Mouse (Mus musculus) forebrain, embryonic 15.5 days (tissue): ENCODE data around the gene Gldc. TPM values are rescaled to one million over a fixed set of nuclear protein-coding genes. Genes with fewer than 3 reads are reported as not detected.
"Not testable (repeated sequence)": the region's sequence is repeated elsewhere in the genome, so short reads cannot be mapped to it uniquely, and the experiment has no call there.

Experiments used
- ATAC-seq: fragments of 200-750 bp; cut with Nextera tagmentation; replicated peaks from 2 replicates; pipeline ENCODE4 v1.8.0; 2017; ENCODE audit warnings: mild to moderate bottlenecking, moderate TSS enrichment, moderate library complexity
- H3K27ac ChIP-seq: fragments of 300-500 bp; sonication (generic); replicated peaks from 2 replicates; pipeline ENCODE4 v1.5.1; 2015; ENCODE audit warnings: mild to moderate bottlenecking, inconsistent platforms
- H3K27me3 ChIP-seq: fragments of 300-500 bp; sonication (generic); 2 replicates; pipeline ENCODE4 v1.6.1; 2015; ENCODE audit warnings: inconsistent platforms
- H3K36me3 ChIP-seq: fragments of 300-500 bp; sonication (generic); 2 replicates; pipeline ENCODE4 v1.6.1; 2015; ENCODE audit warnings: mild to moderate bottlenecking, inconsistent platforms
- H3K4me1 ChIP-seq: fragments of 300-500 bp; sonication (generic); 2 replicates; pipeline ENCODE4 v1.6.1; 2015; ENCODE audit warnings: inconsistent platforms
- H3K4me2 ChIP-seq: fragments of 300-500 bp; sonication (generic); replicated peaks from 2 replicates; pipeline ENCODE4 v1.6.1; 2015; ENCODE audit warnings: mild to moderate bottlenecking, inconsistent platforms
- H3K4me3 ChIP-seq: fragments of 300-500 bp; sonication (generic); 2 replicates; pipeline ENCODE4 v1.5.1; 2015; ENCODE audit warnings: mild to moderate bottlenecking, inconsistent platforms
- H3K9ac ChIP-seq: fragments of 300-500 bp; sonication (generic); replicated peaks from 2 replicates; pipeline ENCODE4 v1.6.1; 2015; ENCODE audit warnings: mild to moderate bottlenecking, inconsistent platforms
- H3K9me3 ChIP-seq: fragments of 300-500 bp; sonication (generic); 2 replicates; pipeline ENCODE4 v1.6.1; 2016; ENCODE audit warnings: inconsistent platforms
- WGBS: fragments of 180-500 bp; shearing (Covaris S2); methylation state at CpG from one replicate; pipeline ENCODE4 v1.1.7; 2015; ENCODE audit warnings: mixed read lengths; 5-methylcytosine and 5-hydroxymethylcytosine counted together
- polyA plus RNA-seq: library from polyadenylated mRNA; unstranded; fragments of >200 nt; fragmentation: Nextera tagmentation; extraction: Ambion mirVana; gene quantifications from 2 replicates; pipeline ENCODE4 v1.2.1, GENCODE M21; 2015

Gene Gldc
- 15.4 and 15.7 TPM in 2 replicates for polyA plus RNA-seq

GRCm38 (mm10) chr19:30174919-30175571 lies at the start of gene Gldc:
Gene Gldc, minus strand, starts transcription at chr19:30175429.
- no peaks in the 10 kb centered on the region for H3K27me3 ChIP-seq
- under 1% methylated on average over 47 of the region's 53 CpGs for WGBS
- H3K36me3 ChIP-seq: no peaks in the 10 kb centered on the region
- peak within 1 kb of the TSS; percentile 42 for H3K27ac ChIP-seq
- H3K9ac ChIP-seq: peak within 1 kb of the TSS; percentile 64
- peaks cover 15% of the 10 kb centered on the region for H3K4me1 ChIP-seq
- H3K4me3 ChIP-seq: peak within 1 kb of the TSS; percentile 53
- peak within 1 kb of the TSS; percentile 93 for H3K4me2 ChIP-seq
- H3K9me3 ChIP-seq: no peaks in the 10 kb centered on the region
- ATAC-seq: peak; percentile 97

DNA sequence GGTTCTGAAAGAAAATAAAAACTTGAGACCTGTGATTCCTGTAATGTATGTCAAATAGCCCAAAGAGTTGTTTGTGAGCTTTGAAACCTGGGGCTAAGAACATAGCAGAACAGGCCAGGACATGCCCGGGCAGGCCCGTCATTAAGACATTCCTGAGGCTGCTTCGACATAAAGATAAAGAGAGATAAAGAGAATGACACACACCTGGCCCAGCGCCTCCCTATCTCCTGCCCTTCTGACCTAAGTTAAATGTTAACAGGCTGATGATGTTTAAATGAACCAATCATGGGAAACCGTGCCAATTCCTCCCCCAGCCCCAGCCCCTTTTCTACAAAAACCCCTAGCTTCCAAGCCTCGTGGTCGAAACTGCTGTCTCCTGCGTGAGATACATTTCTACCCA lies 47.4 kb upstream of the Gldc start:
- H3K27ac ChIP-seq, H3K36me3 ChIP-seq, H3K9me3 ChIP-seq, H3K27me3 ChIP-seq, H3K9ac ChIP-seq, H3K4me1 ChIP-seq, ATAC-seq, H3K4me2 ChIP-seq, H3K4me3 ChIP-seq: not testable (repeated sequence)
- 85% methylated on average over 8 of the region's 8 CpGs for WGBS

- Histone ChIP-seq H3K4me3 (no peak overlapping the region), H3K4me2 (no peak overlapping the region), H3K4me1 (no peaks in the 10 kb centered on the region), H3K9ac (no peak overlapping the region), H3K9me3 (no peaks in the 10 kb centered on the region), H3K27ac (no peak overlapping the region), H3K36me3 (no peaks in the 10 kb centered on the region), H3K27me3 (no peaks in the 10 kb centered on the region)
- 25% methylated on average over 7 of the region's 7 CpGs for WGBS
- peak; percentile 69 for ATAC-seq
Observed at GRCm38 (mm10) chr19:30217335-30217734, 42.1 kb upstream of the Gldc start.

DNA sequence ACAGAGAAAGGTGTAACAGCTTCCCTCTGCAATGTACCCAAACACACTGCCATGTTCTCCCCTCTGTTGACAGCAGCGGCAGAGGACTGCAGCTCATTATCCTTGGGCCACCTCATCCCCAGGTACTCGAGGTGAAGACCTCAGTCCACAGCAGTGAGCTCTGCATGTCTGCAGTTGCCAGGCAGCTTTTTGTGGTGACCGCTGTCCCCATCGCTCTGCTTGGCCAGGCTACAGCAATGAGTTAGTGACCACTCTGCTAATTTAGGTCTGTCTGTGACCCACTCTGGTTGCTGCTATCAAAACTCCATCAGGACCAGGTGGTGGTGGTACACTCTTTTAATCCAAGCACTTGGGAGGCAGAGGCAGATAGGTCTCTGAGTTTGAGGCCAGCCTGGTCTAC lies 41.0 kb upstream of the Gldc start:
- Histone ChIP-seq H3K9me3 (no peaks in the 10 kb centered on the region), H3K27me3 (no peaks in the 10 kb centered on the region), H3K4me3 (no peak overlapping the region), H3K27ac (no peak overlapping the region), H3K9ac (no peak overlapping the region), H3K36me3 (no peaks in the 10 kb centered on the region), H3K4me2 (no peak overlapping the region), H3K4me1 (no peaks in the 10 kb centered on the region)
- WGBS: 80% methylated on average over 4 of the region's 4 CpGs
- no peak for ATAC-seq

- not testable (repeated sequence) for H3K36me3 ChIP-seq
- WGBS: 75% methylated on average over 2 of the region's 2 CpGs
Observed at GRCm38 (mm10) chr19:30215736-30216135, 40.5 kb upstream of the Gldc start.

GRCm38 (mm10) chr19:30214026-30214425 lies 38.8 kb upstream of the Gldc start:
- no peak overlapping the region for H3K4me2 ChIP-seq
- 33% methylated on average over 2 of the region's 2 CpGs for WGBS
- ATAC-seq: no peak

More at GRCm38 (mm10) chr19:30215736-30216135, 40.5 kb upstream of the Gldc start:
- H3K9me3 ChIP-seq, H3K4me2 ChIP-seq, H3K27ac ChIP-seq, ATAC-seq, H3K27me3 ChIP-seq, H3K9ac ChIP-seq, H3K4me3 ChIP-seq, H3K4me1 ChIP-seq: not testable (repeated sequence)

GRCm38 (mm10) chr19:30209006-30209405 lies 33.8 kb upstream of the Gldc start:
- not testable (repeated sequence) for H3K4me1 ChIP-seq, ATAC-seq, H3K36me3 ChIP-seq, H3K4me3 ChIP-seq, H3K9ac ChIP-seq, H3K9me3 ChIP-seq, H3K27ac ChIP-seq, H3K4me2 ChIP-seq, H3K27me3 ChIP-seq
- WGBS: 81% methylated on average over 8 of the region's 8 CpGs

More at GRCm38 (mm10) chr19:30214026-30214425, 38.8 kb upstream of the Gldc start:
- no peaks in the 10 kb centered on the region for H3K36me3 ChIP-seq
- no peaks in the 10 kb centered on the region for H3K9me3 ChIP-seq
- no peaks in the 10 kb centered on the region for H3K4me1 ChIP-seq
- no peak overlapping the region for H3K27ac ChIP-seq
- no peaks in the 10 kb centered on the region for H3K27me3 ChIP-seq
- no peak overlapping the region for H3K9ac ChIP-seq
- H3K4me3 ChIP-seq: no peak overlapping the region

GRCm38 (mm10) chr19:30206981-30207380 lies 31.8 kb upstream of the Gldc start:
- 85% methylated on average over 1 of the region's 1 CpGs for WGBS
- H3K4me1 ChIP-seq: no peaks in the 10 kb centered on the region
- no peaks in the 10 kb centered on the region for H3K27me3 ChIP-seq
- no peak overlapping the region for H3K9ac ChIP-seq
- no peak overlapping the region for H3K27ac ChIP-seq
- ATAC-seq: no peak
- no peak overlapping the region for H3K4me3 ChIP-seq
- H3K4me2 ChIP-seq: no peak overlapping the region
- H3K9me3 ChIP-seq: no peaks in the 10 kb centered on the region
- no peaks in the 10 kb centered on the region for H3K36me3 ChIP-seq

DNA sequence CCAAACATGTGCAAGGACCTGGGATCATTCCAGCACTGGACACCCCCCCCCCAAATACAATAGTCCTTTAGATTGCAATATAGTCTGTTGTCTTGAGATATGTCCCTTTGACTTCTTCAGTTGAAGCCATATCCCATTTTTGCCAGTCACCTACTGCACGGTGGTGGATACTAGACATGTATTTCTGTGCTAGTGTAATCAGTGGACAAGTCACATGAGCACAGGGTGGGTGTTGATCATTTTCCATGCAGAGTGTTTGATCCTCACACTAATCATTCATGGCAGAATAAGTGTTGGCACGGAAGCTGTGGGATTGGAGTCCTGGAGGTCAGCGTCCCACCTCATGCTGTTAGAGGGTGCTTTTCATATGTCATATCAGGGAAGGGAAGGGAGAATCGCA lies 30.6 kb upstream of the Gldc start:
- H3K27me3 ChIP-seq: no peaks in the 10 kb centered on the region
- H3K36me3 ChIP-seq: no peaks in the 10 kb centered on the region
- 86% methylated on average over 4 of the region's 4 CpGs for WGBS
- no peak overlapping the region for H3K9ac ChIP-seq
- H3K4me3 ChIP-seq: no peak overlapping the region
- H3K9me3 ChIP-seq: no peaks in the 10 kb centered on the region
- H3K4me1 ChIP-seq: no peaks in the 10 kb centered on the region
- H3K27ac ChIP-seq: no peak overlapping the region
- ATAC-seq: peak; percentile 41; the same call in 1 of the 2 replicates
- no peak overlapping the region for H3K4me2 ChIP-seq

- Histone ChIP-seq H3K9ac (no peak overlapping the region), H3K4me2 (no peak overlapping the region), H3K4me3 (no peak overlapping the region), H3K9me3 (no peaks in the 10 kb centered on the region), H3K27ac (no peak overlapping the region), H3K4me1 (no peaks in the 10 kb centered on the region), H3K36me3 (no peaks in the 10 kb centered on the region), H3K27me3 (no peaks in the 10 kb centered on the region)
- peak; percentile 70 for ATAC-seq
- 19% methylated on average over 12 of the region's 12 CpGs for WGBS
Observed at GRCm38 (mm10) chr19:30205159-30205816, 30.1 kb upstream of the Gldc start.

GRCm38 (mm10) chr19:30202177-30202576 lies 26.9 kb upstream of the Gldc start:
- Histone ChIP-seq H3K27me3 (no peaks in the 10 kb centered on the region), H3K4me3 (no peak overlapping the region), H3K9ac (no peak overlapping the region), H3K4me1 (no peaks in the 10 kb centered on the region), H3K9me3 (no peaks in the 10 kb centered on the region), H3K36me3 (no peaks in the 10 kb centered on the region), H3K4me2 (no peak overlapping the region), H3K27ac (no peak overlapping the region)
- no peak for ATAC-seq
- 91% methylated on average over 7 of the region's 7 CpGs for WGBS

GRCm38 (mm10) chr19:30194999-30195398 lies 19.8 kb upstream of the Gldc start:
- Histone ChIP-seq H3K4me1 (no peaks in the 10 kb centered on the region), H3K4me3 (no peak overlapping the region), H3K36me3 (no peaks in the 10 kb centered on the region), H3K9ac (no peak overlapping the region), H3K4me2 (no peak overlapping the region), H3K27me3 (no peaks in the 10 kb centered on the region), H3K9me3 (no peaks in the 10 kb centered on the region), H3K27ac (no peak overlapping the region)
- no peak for ATAC-seq
- 90% methylated on average over 6 of the region's 6 CpGs for WGBS
